Mouse (Mus musculus): ENCODE measurements around the gene Lingo3.

DNA sequence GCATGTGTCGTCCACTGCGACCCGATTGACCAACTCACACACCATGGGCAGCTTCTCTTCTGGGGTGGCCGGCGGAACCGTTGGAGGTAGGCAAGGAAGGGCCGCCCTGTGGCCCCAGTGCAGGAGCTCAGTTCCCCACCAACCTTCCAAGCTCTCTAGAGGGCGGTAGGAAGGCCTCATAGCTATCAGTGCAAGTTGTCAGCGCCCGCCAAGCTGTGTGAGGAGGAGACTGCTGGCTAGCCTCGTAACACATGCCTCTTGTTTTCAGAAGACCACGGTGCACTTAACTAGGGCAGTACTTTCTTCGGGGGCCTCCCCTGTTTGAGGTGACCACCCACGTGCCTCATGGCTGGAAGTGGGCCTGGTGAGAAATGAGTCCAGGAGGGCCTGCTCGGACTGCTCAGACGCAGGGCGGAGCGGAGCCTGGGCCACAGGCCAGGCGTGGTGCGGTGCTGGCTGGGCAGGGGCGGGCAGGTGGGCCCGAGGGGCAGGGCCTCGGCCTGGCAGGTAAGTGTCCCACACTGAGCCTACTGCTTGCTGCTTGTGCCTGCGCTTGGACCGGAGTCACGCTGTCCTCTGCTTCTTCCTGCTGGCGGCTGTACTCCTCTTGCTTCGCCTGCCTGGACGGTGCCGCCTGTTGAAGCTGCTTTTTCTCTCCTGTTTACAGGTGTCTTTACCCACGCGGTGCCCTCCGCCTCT lies 52.2 kb downstream of the Lingo3 start:
- no peak for TF ChIP-seq POLR2A (IDR thresholded peaks at IDR 0.05; ENCODE audit: borderline replicate concordance, low read depth, low read length)
- TF ChIP-seq CTCF (IDR thresholded peaks at IDR 0.05; ENCODE audit: low read depth, low read length): no peak
